Mouse (Mus musculus) megakaryocyte, embryonic 14.5 days (primary cell): ENCODE results near the gene Ebf4. TPM values are rescaled to one million over a fixed set of nuclear protein-coding genes. Genes with fewer than 3 reads are reported as not detected.
A peak's percentile ranks its signal among the peaks of the same experiment; 100 is the strongest.

Experiments used
- H3K27me3 ChIP-seq: replicated peaks from 2 replicates; pipeline ENCODE3; 2012; ENCODE audit warnings: inconsistent platforms
- H3K36me3 ChIP-seq: replicated peaks from 2 replicates; pipeline ENCODE3; 2012; ENCODE audit warnings: low read length, inconsistent platforms, mixed read lengths
- H3K4me1 ChIP-seq: 2 replicates; pipeline ENCODE4 v1.6.1; 2012; ENCODE audit warnings: inconsistent platforms
- H3K4me3 ChIP-seq: replicated peaks from 2 replicates; pipeline ENCODE3; 2012; ENCODE audit warnings: moderate library complexity, mild to moderate bottlenecking, inconsistent platforms
- H3K9me3 ChIP-seq: 2 replicates; pipeline ENCODE4 v1.6.1; 2012; ENCODE audit warnings: inconsistent platforms
- FLI1 ChIP-seq: IDR thresholded peaks from 2 replicates; pipeline ENCODE4 v1.6.1; 2012; ENCODE audit warnings: low read length, inconsistent platforms, mixed read lengths
- GATA1 ChIP-seq: IDR thresholded peaks from 3 replicates; pipeline ENCODE4 v1.6.1; 2012; ENCODE audit warnings: mixed read lengths, low read length, inconsistent platforms, borderline replicate concordance
- polyA plus RNA-seq: library from polyadenylated mRNA; stranded (reverse); fragments of >175 nt; gene quantifications from 2 replicates; pipeline ENCODE4 v1.2.3, GENCODE M21; 2012; ENCODE audit warnings: low replicate concordance; ENCODE audit not compliant: insufficient read depth

The Ebf4 gene
- polyA plus RNA-seq, 1 experiment, result not detected

DNA sequence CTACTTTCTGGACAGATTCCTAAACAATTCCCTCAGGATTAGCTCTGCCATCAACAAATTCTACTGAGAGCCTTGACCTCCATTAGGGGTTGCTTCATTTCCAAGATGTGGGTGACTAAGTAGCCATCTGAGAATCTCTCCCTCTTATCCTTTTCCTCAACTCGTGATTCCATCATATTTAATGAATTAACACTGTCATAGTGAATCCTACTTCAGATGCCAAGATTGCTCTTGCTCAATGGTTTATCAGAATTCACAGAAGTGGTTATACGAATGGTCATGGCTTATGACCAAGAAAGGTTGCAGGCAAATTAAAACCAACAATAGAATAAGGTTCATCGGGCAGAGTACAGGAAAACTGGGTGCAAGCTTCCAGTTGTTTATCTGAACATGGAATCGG, 106.9 kb downstream of the Ebf4 start:
- H3K9me3 ChIP-seq, result peaks cover 17% of the 10 kb centered on the region
- no peak overlapping the region for H3K4me3 ChIP-seq
- TF ChIP-seq GATA1 (no peak), FLI1 (no peak)
- H3K4me1 ChIP-seq, result peaks cover 18% of the 10 kb centered on the region
- no peaks in the 10 kb centered on the region for H3K36me3 ChIP-seq
- peaks cover 74% of the 10 kb centered on the region for H3K27me3 ChIP-seq

GRCm38 (mm10) chr2:130404939-130405338, 110.0 kb downstream of the Ebf4 start, which contains the start of the genes Gm28372 and 1700020A23Rik:
Gene Gm28372, plus strand, starts transcription at chr2:130405239.
Gene 1700020A23Rik, plus strand, starts transcription at chr2:130405259.
- peaks cover 61% of the 10 kb centered on the region for H3K27me3 ChIP-seq
- no peaks in the 10 kb centered on the region for H3K36me3 ChIP-seq
- TF ChIP-seq FLI1 (no peak), GATA1 (no peak)
- no peak within 1 kb of the TSS for H3K4me3 ChIP-seq
- peaks cover 8% of the 10 kb centered on the region for H3K4me1 ChIP-seq
- peaks cover 5% of the 10 kb centered on the region for H3K9me3 ChIP-seq

GRCm38 (mm10) chr2:130406178-130406577, 111.2 kb downstream of the Ebf4 start, which contains the start of gene Tmem239:
Gene Tmem239, plus strand, starts transcription at chr2:130406478.
- Histone ChIP-seq H3K4me1 (peaks cover 4% of the 10 kb centered on the region), H3K27me3 (peaks cover 51% of the 10 kb centered on the region), H3K4me3 (no peak within 1 kb of the TSS), H3K9me3 (no peaks in the 10 kb centered on the region), H3K36me3 (no peaks in the 10 kb centered on the region)
- TF ChIP-seq GATA1 (no peak), FLI1 (no peak)

DNA sequence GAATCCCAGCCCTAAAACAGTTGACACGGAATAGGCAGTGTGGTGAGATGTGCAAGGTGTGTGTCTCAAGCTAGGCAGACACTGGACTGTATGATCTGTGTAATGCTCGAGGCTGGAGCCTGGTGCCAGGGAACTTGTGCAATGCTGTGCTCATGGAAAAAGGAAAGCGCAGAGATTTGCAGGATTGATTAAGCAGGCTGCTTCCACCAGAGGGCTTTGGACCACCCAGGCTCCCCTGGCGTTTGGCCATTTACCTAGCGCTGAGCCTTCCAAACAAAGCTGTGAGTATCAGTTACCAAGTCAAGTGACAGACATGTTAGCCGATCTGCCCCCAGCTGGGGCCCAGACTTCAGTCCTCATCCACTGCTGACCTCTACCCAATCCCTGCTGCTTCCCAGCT, 113.2 kb downstream of the Ebf4 start:
- H3K27me3 ChIP-seq, result peaks cover 44% of the 10 kb centered on the region
- no peaks in the 10 kb centered on the region for H3K9me3 ChIP-seq
- no peak for TF ChIP-seq GATA1
- TF ChIP-seq FLI1, result no peak
- peaks cover 9% of the 10 kb centered on the region for H3K4me1 ChIP-seq
- no peak overlapping the region for H3K4me3 ChIP-seq
- H3K36me3 ChIP-seq, result no peaks in the 10 kb centered on the region

GRCm38 (mm10) chr2:130411558-130412495, 116.9 kb downstream of the Ebf4 start:
- Histone ChIP-seq H3K4me1 (peaks cover 9% of the 10 kb centered on the region), H3K9me3 (no peaks in the 10 kb centered on the region), H3K4me3 (peak overlapping the region; percentile 12), H3K27me3 (peaks cover 18% of the 10 kb centered on the region), H3K36me3 (peaks cover 5% of the 10 kb centered on the region)
- no peak for TF ChIP-seq GATA1
- TF ChIP-seq FLI1, result no peak

GRCm38 (mm10) chr2:130412775-130413174, 117.8 kb downstream of the Ebf4 start:
- peaks cover 9% of the 10 kb centered on the region for H3K4me1 ChIP-seq
- peaks cover 13% of the 10 kb centered on the region for H3K27me3 ChIP-seq
- H3K9me3 ChIP-seq, result no peaks in the 10 kb centered on the region
- H3K4me3 ChIP-seq, result no peak overlapping the region
- TF ChIP-seq FLI1 (no peak), GATA1 (no peak)
- H3K36me3 ChIP-seq, result peaks cover 11% of the 10 kb centered on the region

GRCm38 (mm10) chr2:130414094-130414856, 119.3 kb downstream of the Ebf4 start:
- Histone ChIP-seq H3K36me3 (peaks cover 26% of the 10 kb centered on the region), H3K27me3 (peaks cover 6% of the 10 kb centered on the region), H3K4me3 (no peak overlapping the region), H3K9me3 (no peaks in the 10 kb centered on the region), H3K4me1 (peaks cover 9% of the 10 kb centered on the region)
- TF ChIP-seq GATA1 (no peak), FLI1 (no peak)

Other genes starting within 250 kb of the Ebf4 start
- not detected in 2 replicates for gene Tgm6, start 182.8 kb upstream of the Ebf4 start, polyA plus RNA-seq
- 320 and 402 TPM in 2 replicates for gene Snrpb, start 115.8 kb upstream of the Ebf4 start, polyA plus RNA-seq
- not detected in 2 replicates for gene Tmc2, start 100.0 kb upstream of the Ebf4 start, polyA plus RNA-seq
- 6.3 and 81.0 TPM in 2 replicates for gene Nop56, start 20.7 kb upstream of the Ebf4 start, polyA plus RNA-seq
- 15.2 and 70.1 TPM in 2 replicates for gene Idh3b, start 10.6 kb upstream of the Ebf4 start, polyA plus RNA-seq
- 0.64 TPM in 1 of 2 replicates, not detected in the other for gene Cpxm1, start 102.4 kb downstream of the Ebf4 start, polyA plus RNA-seq
- not detected in 2 replicates for gene Gm28372, start 110.1 kb downstream of the Ebf4 start, polyA plus RNA-seq
- not detected in 2 replicates for gene 1700020A23Rik, start 110.1 kb downstream of the Ebf4 start, polyA plus RNA-seq
- not detected in 2 replicates for gene Tmem239, start 111.3 kb downstream of the Ebf4 start, polyA plus RNA-seq
- 8.9 TPM in 1 of 2 replicates, not detected in the other for gene Vps16, start 129.2 kb downstream of the Ebf4 start, polyA plus RNA-seq
- 19.1 and 25.2 TPM in 2 replicates for gene Pced1a, start 129.5 kb downstream of the Ebf4 start, polyA plus RNA-seq
- gene Ptpra, start 155.1 kb downstream of the Ebf4 start, polyA plus RNA-seq, result 8.0 and 14.1 TPM in 2 replicates